Mouse (Mus musculus) cerebellum, adult 11 months (tissue): ENCODE results near the gene Cyth3.

Experiments
- DNase-seq: peaks from one replicate; pipeline ENCODE4 v3.0.0; 2022

Gene Cyth3

DNA sequence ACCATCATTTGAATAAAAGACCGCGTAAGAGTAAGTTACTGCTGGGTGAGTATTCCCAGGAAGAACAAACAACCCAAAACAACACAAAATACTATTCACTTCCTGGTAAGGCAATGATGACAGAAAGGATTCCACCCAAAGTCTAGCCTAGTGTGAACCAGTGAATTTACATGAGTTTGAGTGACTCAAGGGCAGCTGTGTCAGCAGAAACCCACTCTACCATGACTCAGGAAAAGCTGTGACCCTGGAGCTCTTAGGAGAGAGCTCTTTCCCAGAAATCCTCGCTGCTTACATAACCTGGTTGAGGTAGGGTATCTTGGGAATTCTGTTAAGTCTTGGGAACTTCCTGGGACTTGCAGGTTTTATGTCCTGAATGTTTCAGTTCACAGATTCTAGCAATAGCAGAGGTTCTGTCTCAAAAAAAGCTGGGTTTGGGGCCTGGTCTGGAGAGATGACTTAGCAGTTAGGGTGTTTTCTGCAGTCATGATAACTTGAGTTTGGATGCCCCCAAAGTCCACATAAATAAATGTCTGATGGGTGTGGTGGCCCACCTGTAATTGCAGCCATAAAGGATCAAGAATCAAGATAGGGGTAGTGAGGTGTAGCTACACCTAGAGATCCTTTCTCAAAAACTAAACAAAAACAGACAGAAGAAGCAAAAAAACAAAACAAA, 5.5 kb upstream of the Cyth3 start:
- DNase-seq = no peak

DNA sequence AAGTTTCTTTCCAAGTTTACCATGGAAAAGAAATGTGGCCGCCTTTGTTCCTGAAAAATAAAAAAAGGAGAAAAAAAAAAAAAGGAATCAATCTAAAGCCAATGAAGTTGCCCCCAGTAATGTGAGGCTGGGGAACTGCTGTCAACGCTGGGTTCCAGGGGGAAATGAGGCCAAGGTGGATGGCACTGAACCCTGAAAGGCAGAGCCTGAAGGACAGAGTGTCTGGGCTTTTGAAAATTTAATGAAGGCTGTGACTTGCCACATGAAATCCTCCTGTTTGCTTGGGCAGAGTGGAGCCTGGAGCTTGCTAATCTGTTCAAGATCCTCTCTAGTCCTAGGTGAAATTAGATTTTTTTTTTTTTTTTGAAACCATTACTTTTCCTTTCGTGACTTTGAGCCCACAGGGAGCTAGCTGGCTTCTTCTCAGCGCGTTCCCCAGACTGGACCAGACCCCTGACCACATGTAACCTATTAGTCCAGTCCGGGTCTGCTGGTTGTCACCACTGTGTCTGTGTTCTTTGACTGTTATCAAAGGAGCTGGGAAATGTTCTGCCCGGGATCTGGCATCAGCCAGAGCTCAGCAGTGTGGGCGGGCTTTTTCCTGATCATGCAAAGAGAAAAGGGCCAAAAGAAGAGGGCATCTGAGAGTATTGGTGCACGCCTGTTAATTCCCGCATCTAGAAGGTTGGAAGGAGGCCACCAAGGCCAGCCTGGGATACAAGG, 4.6 kb upstream of the Cyth3 start:
- DNase-seq = no peak

DNA sequence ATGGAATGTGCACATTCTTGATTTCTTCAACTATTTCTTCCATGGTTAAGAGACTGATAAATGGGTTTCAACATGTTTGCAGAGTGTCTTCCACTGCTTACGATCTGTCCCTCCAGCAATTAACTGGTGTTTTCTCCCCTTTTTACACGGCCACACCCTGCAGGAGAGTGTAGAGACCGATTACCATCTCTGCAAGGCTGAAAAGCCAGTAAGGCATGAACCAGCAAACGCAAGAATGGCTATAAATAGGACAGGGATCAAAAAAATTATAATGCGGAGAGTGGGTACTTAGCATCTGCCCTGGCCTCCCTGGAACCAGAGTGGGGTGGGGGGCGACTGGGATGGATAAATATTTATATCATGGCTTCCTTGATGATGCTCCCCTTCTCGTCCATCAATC, 3.7 kb upstream of the Cyth3 start:
- DNase-seq = no peak

DNA sequence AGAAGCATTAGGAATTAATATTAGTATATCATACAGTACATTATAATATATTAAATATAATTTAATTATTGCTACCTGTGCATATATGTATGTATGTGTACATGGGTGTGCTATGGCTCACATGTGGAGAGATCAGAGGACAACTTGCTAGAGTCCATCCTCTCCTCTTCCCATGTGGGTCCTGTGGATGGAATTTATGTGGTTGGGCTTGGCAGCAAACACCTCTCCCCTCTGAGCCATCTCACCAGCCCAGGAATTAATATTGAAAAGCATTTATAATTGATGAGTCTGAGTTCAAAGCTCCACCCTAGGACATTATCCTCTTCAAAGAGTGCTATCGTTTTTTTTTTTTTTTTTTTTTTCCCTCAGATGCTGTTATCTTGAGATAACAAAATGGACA, 2.1 kb upstream of the Cyth3 start:
- no peak for DNase-seq

DNA sequence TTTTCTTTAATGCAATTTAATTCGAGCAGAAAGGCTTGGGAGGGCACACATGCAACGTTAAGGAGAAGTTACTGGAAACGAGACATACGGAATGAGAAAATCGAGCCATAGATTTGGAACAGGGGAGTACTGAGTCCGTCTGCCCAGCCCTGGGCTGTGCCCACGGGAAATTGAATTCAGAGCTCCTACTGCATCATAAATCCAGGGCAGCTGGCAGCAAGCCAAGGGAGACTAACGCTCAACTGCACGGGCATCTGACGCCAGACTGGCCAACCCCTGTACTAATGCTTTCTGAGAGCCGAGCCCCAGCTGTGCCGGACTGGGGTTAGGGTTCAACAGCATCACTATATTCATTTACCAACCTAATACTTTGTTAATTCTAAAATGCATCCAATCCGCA, 1.3 kb upstream of the Cyth3 start:
- DNase-seq = peak; percentile 39

DNA sequence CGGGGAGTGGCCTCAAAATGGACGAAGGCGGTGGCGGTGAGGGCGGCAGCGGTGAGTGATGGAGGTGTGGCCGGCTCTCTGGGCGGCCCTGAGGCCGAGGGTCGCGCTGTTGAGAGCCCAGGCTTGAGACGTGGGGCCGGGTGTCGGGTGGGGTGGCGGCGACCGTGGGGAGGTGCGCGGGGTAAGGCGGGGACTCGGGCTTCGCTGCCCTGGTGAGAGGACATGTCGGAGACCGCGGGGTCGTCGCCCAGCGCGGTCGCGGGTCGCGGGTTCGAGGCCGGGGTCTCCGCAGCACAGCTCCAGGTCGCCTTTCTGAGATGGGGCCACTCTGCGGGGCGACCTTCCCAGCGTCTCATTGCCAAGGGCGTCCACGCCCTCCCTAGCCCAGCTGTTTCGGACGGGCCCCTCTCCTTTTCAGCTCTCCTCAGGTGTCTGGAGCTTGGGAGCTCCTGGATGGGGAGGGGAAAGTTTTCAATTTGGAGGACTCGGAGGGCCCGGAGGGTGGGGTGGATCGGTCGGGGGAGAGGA, 440 bp downstream of the Cyth3 start:
- DNase-seq = no peak

DNA sequence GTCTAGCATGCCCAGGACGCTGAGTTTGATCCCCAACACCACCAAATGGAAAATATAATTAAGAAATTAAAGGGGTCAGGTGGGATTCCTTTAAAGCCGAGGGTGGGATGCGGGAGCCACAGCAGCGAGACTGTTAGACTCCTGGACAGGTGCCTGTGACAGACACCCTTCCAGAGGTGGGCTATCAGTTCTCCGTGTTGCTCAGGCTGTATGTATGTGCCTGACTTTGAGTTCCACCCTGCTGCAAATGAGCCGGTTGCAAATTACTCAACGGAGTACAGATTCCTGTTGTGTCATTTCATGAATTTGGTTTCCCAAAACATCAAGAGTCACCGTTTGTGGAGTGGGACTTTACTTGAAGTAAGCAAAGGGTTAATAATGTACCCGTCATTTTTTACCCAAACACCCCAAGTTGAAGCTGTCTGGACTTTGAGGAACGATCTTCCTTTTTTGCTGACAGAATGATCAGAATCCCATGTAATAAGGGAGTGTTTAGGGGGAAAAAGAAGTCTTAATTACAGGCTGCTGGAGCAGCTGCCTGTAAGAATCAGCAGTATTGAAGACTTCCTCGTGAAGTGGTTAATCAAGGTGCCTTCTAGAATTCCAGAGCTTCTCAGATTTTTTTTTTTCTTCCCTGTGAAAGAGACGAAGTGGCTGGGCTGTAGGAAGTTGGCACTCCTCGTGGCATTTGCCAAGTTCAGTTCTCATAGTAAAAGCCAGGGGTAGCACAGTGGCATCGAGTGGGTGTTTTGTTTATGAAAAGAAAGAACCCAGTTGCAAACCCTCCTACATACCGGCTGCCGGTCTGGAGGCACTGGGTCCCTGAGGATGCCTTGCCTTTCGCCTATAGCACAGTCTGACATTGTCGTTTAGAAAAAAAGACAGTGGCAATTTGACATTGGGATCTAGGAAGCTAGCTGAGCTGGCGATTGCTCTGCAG, 1.4 kb downstream of the Cyth3 start:
- DNase-seq = no peak

DNA sequence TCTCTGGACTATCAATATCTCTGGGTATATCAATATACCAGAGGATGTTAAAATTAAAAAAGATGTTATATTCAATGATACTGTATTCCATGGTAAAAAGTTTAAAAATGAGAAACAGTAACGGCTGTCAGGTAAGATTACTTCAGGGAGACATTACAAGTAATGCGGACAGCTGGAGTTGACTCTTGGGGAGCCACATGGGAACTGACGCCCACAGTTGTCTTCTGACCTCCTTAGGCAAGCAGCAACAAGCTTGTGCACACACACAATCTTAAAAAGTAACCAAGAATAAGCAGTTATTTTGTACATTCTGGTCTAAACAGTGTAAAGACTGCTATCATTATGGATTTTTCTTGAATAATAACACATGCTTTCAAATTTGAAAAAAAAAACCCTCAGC, 2.2 kb downstream of the Cyth3 start:
- DNase-seq = no peak

DNA sequence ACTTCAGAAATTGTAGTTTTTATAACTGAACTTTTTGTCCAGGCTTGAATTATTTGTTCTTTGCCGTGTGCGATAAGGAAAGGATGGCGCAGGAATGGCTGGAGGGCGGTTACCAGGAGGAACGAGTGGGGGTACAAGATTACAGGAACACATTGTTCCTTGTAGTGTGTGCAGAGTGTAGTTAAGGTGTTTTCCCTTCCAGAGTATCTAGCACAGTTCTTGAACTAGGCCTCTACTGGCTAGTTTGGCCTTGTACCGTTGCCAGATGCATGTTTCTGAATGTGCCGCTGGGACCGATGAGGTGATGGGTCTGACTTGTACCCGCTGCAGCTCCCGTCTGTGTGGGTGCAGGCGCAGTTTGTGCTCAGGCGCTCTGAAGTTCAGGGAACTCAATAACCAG, 3.2 kb downstream of the Cyth3 start:
- no peak for DNase-seq

DNA sequence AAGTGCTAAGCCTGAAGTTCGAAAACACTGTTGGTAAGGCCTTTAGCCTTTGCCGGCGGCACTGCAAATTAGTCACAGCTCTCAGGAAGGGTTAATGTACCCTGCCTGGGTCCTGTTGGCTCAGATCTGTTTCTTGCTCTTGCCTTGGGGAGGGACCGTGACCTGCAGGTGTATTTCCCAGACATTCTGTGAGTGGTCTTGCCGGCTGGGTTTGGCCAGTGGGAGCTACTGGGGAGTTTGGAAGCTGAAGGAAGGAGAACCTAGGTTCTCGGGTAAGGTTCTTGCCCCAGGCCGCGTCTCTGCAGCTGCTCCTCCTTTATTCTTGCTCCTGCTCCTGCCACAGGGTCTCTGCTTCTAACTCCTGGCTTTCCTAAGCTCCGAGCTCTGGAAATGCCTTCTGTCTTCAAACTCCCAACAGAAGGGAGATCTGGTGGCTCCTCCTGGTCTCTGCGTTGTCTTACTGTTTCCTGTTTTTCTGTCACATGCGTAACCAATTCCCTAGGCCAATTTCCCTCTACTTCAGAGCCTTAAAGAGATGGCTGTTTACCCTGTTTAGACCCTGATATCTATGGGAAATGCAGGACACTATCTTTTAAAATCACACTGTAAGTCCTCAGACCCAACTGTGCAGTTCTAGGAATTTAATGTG, 3.8 kb downstream of the Cyth3 start:
- DNase-seq = no peak

DNA sequence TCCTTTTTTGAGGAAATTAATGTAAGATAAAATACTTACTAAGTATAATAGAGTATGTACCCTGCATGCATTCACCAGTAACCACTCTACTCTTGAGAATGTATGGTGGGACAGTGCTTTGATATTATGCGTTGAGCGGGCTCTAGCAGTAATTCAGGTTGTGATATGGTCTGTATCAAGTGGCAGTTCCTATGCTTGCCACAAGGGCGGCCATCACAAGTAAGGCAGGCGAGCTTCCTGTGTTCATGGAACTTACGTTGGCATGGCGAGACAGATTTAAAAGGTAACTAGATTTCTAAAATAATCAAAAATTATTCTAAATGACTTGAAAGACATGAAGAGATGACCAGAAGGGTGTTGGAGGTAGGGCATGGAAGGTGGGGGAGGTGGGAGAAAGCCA, 5.3 kb downstream of the Cyth3 start:
- DNase-seq = no peak

DNA sequence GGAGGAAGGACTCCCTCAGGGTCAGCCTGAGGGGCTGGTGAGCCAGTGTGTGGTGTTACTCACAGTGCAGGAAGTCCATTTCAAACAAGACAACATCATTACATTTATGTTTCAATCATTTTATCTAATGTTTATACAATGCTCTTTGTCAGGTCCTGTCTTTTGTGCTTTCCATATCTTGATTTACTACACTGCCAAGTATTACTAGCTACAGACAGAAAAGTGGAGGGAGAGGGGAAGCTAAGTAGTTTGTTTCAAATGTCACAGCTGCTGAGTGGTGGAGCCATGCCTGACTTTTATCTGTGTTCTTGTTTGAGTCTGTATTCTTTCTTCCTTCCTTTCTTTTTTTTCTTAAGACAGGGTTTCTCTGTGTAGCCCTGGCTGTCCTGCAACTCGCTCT, 5.7 kb downstream of the Cyth3 start:
- no peak for DNase-seq

DNA sequence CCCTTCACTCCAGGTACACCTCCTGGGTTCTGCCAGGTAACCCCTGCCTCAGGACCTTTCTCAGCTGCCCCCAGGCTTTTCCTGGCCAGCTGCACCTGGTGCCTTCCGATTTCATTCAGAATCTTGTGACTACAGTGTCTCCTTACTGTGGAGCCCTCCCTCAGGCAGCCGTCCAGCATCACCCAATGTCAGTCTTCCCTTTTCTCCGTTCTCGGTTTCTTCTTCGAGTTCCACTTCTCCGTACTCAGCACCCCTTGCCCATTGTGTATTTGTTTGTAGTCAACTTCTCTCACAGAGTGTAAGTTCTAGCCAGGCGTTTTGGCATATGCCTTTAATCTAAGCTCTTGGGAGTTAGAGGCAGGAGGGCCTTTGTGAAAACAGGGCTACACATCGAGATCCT, 7.4 kb downstream of the Cyth3 start:
- DNase-seq = no peak

DNA sequence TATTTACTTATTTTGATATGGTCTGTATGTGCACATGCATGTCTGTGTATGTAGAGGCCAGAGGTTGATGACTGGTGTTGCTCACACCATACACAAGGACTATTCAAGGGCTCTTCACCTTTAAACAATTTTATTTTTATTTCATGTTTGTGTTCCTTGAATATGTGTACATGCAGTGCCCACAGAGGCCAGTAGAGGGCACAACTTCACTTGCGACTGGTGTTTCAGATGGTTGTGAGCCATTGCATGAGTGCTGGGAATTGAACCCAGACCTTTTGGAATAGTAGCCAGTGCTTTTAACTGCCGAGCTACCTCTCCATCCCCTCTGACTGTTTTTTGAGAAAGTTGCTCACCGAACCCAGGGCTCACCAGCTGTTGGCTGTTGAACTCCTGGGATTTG, 8.0 kb downstream of the Cyth3 start:
- no peak for DNase-seq

DNA sequence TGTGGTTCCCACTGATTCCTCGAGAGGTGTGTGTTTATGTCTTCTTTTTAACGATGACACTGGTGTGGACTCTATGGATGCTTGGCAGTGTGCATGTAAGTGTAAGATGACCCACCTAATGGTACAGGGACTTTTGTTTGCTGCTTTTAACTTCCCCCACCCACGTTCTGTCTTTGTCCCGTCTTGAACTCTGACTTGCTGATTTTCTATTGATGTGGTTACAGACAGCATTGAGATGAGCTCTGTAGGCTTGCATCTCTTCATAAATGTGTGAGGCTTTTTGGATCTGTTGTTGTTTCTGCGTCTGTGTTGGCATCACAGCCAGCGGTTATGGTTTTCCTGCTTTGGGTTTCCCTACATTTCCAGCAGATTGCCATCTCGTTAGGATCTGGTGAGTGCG, 8.5 kb downstream of the Cyth3 start:
- DNase-seq = no peak

DNA sequence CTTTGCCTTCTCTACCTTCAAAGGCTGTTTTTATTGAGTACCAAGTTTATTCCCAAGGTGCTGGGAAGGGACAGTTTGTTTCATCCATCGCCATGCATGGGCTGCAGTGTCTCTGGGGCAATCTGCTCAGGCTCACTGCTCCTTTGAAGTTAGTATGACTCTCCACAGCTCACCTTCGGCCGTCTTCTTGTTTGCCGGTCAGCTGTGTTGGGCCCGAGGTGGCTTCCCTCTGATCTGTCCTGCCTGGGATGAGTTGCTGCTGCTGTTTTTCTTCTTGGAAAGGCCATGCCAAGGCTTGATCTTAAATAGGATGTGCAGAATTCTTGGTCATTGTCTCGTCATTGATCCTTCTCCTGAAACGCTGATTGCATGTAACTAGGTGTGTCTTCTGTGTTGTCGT, 9.3 kb downstream of the Cyth3 start:
- DNase-seq = no peak

DNA sequence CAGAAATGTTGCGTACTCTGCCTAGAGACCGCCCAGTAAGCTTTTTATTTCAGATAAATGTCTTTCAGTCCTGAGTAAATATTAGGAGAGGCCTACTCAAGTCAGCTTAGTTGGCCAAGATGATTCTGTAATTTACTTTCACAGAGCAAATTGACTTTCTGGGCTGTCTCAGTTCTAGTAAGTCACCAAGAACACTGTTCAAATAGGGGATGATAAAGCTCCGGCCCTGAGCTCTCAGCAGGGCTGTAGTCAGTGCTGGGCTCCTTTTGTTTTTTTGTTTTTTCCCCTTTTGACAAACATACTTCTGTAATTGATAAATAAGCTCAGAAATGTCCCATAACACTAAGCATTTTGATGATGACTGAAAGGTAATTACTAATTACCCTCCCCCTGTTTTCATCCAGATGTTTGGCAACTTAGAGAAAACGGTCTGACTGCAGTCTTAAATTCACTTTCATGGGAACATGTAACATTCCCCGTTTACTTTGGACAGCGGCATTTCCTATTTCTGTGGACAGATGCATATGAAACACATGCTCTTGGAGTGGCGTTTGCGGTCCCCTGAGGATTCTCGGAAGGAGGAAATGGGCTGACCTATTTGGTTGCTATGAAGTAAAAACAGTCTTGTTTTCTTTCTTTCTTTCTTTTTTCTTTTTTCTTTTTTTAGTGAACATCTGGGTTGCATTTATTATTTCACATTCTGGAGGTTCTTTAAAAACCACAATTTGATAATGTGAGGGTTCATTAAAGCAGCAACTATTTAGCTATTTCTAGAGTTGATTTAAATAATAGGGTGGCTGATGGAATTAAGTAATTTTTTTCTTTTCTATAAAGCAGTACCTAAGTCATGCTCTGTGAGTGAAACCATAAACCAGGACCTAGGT, 10.7 kb downstream of the Cyth3 start:
- no peak for DNase-seq

DNA sequence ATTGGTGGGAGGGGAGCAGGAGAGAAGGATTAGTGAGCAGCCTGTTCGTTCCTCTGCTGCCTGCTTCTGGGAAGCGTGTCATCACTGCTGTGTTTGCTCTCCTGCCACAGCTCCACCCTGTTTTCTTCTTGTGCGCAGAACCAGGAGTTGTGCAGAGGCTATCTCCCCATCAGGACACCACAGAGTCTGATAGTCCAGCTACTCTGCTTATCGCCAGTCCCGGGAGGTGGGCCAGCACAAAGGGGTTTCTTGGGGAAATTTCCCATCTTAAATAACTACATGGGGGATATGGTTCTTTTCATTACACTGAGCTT, 11.3 kb downstream of the Cyth3 start:
- no peak for DNase-seq

DNA sequence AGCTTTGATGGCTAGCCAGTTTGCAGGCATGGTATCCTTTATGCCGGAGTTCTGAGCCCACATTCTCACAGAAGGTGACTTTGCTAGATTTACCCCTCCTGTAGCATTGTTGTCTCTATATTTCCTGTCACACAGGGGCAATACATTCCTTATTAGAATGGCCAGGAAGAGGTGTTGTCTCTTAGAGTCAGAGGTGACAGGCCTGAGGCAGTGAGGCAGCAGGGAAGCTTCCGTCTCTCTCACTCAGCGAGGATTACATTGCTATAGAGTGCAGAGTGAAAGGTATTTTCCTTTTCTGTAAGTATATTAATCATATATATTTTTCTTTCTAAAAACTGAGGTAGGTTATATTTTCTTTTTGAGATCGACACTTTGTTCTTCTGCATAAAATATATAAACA, 11.6 kb downstream of the Cyth3 start:
- no peak for DNase-seq

DNA sequence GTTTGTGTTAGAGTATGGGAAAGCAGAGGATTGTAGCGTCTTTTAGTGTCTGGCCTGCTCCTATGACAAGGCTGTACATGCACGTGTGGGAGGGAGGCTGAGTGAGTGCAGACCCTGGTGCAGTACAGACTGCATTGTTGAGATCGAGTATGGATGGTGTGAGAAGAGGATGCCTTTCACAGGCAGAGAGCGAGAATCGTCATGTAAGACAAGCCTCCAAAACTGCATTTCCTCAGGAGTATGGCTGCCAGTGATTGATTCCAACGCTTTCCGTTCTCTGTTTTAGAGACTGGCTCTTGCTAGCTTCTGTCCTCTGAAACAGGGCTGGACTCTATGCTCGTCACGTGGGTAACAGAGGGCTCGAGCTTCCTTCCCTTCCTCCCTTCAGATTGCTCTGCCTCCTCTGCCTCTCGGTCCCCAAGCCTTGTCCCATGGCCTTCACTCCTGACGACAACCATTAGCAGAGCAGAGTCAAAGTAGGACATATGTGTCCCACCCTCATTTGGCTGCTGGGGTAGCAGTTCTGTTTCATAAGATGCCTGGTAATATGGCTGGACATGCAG, 12.4 kb downstream of the Cyth3 start:
- DNase-seq = no peak

DNA sequence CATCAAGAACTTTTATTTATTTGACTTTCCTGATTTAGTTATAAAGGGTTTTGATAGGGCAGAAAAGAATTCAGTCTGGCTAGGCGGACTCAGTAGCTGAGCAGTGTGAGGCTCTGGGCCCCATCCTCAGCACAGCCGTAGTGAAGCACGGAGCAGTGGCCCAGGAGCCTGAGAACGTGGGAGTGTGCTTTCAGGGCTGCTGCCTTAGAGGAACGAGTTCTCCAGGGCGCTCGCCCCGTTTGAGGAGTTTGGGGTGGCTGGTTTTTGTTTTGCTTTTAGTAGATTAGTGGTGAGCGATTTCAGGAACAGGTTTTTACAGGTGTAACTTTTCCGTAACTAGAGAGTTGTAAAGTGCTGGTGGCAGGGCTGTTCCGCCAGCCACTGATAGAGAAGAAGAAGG, 13.1 kb downstream of the Cyth3 start:
- no peak for DNase-seq

DNA sequence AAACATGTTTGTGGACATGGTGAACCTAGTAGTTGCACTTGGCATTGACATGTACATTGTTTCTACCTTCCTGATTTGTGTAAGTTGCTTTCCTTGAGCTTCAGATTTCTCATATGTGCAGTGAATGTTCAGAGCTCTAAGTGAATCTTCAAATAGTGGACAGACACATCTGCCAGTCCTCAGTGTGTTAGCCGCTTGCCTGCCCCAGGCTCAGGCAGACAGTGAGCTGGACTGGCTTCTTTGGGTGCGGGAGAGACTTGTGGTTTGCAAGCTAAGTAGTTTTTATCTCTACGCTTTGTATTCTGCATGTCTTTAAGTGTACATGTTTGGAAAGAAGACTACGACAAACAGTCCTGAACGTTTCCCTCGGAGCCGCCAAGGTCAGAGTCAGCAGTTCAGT, 13.9 kb downstream of the Cyth3 start:
- DNase-seq = no peak
